Mouse (Mus musculus): ENCODE results near the gene Idh3a.

DNA sequence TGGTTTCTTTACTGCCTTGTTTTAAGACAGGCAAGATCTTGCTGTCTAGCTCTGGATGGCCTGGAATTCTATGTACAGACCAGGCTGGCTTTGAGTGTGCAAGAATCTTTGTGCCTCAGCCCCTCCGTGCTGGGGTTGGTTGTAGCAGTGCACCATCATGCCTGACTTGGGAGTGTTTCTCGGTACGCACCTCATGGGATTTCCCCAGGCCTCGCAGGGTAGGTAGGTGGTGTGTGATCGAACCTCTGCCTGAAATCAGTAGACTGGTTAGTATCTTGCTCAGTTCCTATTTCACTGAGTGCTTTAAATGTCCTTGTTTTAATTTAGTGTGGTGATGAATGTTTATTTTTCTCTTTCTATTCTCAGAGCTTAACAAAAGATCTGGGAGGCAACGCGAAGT, 16.8 kb downstream of the Idh3a start:
- TF ChIP-seq CTCF (IDR thresholded peaks at IDR 0.05; ENCODE audit: low read depth) = no peak
- TF ChIP-seq EP300 (IDR thresholded peaks at IDR 0.05; ENCODE audit: low read depth) = no peak
